Mouse (Mus musculus) heart, embryonic 12.5 days (tissue): ENCODE measurements around the gene Scg5. TPM values are rescaled to one million over a fixed set of nuclear protein-coding genes. Genes with fewer than 3 reads are reported as not detected.

Source experiments
- ATAC-seq: fragments of 200-750 bp; cut with Nextera tagmentation; 2 replicates; pipeline ENCODE4 v1.8.0; 2017; ENCODE audit warnings: moderate TSS enrichment, moderate library complexity; ENCODE audit not compliant: insufficient number of reproducible peaks, low FRiP score
- H3K27ac ChIP-seq: fragments of 300-500 bp; sonication (generic); 2 replicates; pipeline ENCODE4 v1.5.1; 2016; ENCODE audit warnings: mild to moderate bottlenecking, moderate library complexity; ENCODE audit not compliant: poor library complexity, severe bottlenecking
- H3K27me3 ChIP-seq: fragments of 300-500 bp; sonication (generic); replicated peaks from 2 replicates; pipeline ENCODE4 v1.6.1; 2016; ENCODE audit warnings: mild to moderate bottlenecking, moderate library complexity
- H3K36me3 ChIP-seq: fragments of 300-500 bp; sonication (generic); 2 replicates; pipeline ENCODE4 v1.6.1; 2016; ENCODE audit warnings: mild to moderate bottlenecking, moderate library complexity
- H3K4me1 ChIP-seq: fragments of 300-500 bp; sonication (generic); replicated peaks from 2 replicates; pipeline ENCODE4 v1.6.1; 2016; ENCODE audit warnings: mild to moderate bottlenecking
- H3K4me2 ChIP-seq: fragments of 300-500 bp; sonication (generic); 2 replicates; pipeline ENCODE4 v1.6.1; 2016; ENCODE audit warnings: mild to moderate bottlenecking, moderate library complexity
- H3K4me3 ChIP-seq: fragments of 300-500 bp; sonication (generic); 2 replicates; pipeline ENCODE4 v1.5.1; 2016; ENCODE audit warnings: mild to moderate bottlenecking
- H3K9ac ChIP-seq: fragments of 300-500 bp; sonication (generic); 2 replicates; pipeline ENCODE4 v1.6.1; 2016; ENCODE audit warnings: mild to moderate bottlenecking, moderate library complexity
- H3K9me3 ChIP-seq: fragments of 300-500 bp; sonication (generic); replicated peaks from 2 replicates; pipeline ENCODE4 v1.6.1; 2016; ENCODE audit warnings: mild to moderate bottlenecking, moderate library complexity
- WGBS: fragments of 180-500 bp; shearing (Covaris S2); methylation state at CpG from one replicate; pipeline ENCODE4 v1.1.7; 2016; 5-methylcytosine and 5-hydroxymethylcytosine counted together
- polyA plus RNA-seq: library from polyadenylated mRNA; unstranded; fragments of >200 nt; fragmentation: Nextera tagmentation; extraction: Ambion mirVana; gene quantifications from 2 replicates; pipeline ENCODE4 v1.2.1, GENCODE M21; 2016

Scg5 gene
- 0.36 and 1.1 TPM in 2 replicates for polyA plus RNA-seq

DNA sequence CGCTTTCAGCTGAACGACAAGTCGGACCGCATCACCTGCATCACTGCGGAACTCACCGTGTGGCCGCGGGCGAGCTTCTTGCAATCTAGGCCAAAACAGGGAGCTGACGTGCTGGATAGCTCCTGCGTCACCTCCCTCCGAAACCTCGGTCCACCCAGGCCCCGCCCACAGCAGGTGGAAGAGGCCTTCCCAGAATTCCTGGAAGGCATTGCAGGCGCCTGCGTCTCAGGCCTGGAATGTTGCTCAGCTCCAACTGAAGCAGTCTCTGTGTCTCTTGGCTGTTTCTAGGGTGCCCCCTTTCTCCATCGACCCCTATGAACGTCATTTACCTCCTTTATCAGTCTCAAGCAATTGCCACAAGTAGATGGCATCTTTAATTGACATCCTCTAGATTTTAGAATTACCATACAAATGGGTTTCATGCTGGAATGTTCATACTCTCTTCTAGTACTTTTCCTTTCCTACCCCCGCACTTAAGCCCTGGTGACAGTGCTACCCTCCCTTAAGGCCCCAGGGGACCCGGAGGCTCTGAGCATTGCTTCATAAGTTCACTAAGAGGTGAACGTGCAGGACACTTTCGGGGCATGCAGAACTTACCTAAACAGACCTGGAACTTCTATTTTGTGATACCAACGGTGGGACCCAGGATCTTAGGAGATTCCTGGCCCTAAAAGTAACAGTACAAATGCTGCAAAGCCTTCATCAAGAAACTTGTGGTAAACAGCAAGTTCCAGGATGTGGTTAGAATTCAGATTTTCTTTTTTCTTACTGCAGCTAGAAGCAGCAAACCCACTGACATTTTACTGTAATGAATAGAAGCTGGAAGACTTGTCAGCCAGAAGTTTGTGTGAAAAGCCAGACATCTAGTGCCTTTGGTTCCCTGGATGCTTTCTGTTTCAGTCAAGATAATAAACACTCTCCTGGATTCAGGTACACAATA lies at the start of gene Scg5:
TSS of gene Scg5 (minus strand) at position 179 of the 940 bp plus-strand sequence.
- peak; percentile 76 for ATAC-seq
- Histone ChIP-seq H3K4me2 (peak within 1 kb of the TSS; percentile 74), H3K9me3 (no peaks in the 10 kb centered on the region), H3K4me1 (peaks cover 13% of the 10 kb centered on the region; the same call in 1 of the 2 replicates), H3K27ac (no peak within 1 kb of the TSS), H3K4me3 (peak within 1 kb of the TSS; percentile 41), H3K9ac (no peak within 1 kb of the TSS), H3K36me3 (peaks cover 22% of the 10 kb centered on the region), H3K27me3 (no peaks in the 10 kb centered on the region)
- WGBS = 12% methylated on average over 23 of the region's 23 CpGs

DNA sequence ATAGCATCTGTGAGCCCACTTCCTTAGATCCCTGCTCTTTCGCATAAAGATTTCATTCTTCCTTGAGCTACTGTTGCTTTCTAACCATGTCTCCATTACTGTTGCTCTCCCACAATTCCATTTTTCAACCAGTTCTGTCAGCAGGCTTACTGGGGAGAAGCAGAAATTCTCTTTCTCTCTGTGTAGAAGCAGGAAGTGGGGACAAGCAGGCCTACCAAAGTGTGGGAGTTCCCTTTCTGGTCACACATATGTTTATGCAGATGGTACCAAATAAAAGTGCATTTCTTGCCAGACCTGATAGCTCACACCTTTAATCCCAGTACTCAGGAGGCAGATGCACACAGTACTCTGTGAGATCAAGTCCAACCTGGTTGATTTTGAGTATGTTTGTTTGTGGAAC lies 41.2 kb upstream of the Scg5 start:
- no peaks in the 10 kb centered on the region for H3K9me3 ChIP-seq
- no peaks in the 10 kb centered on the region for H3K27me3 ChIP-seq
- H3K36me3 ChIP-seq = no peaks in the 10 kb centered on the region
- no peak overlapping the region for H3K27ac ChIP-seq
- no peak overlapping the region for H3K4me3 ChIP-seq
- WGBS = 84% methylated on average over 1 of the region's 1 CpGs
- no peak overlapping the region for H3K4me2 ChIP-seq
- H3K9ac ChIP-seq = no peak overlapping the region
- H3K4me1 ChIP-seq = no peaks in the 10 kb centered on the region
- ATAC-seq = no peak

DNA sequence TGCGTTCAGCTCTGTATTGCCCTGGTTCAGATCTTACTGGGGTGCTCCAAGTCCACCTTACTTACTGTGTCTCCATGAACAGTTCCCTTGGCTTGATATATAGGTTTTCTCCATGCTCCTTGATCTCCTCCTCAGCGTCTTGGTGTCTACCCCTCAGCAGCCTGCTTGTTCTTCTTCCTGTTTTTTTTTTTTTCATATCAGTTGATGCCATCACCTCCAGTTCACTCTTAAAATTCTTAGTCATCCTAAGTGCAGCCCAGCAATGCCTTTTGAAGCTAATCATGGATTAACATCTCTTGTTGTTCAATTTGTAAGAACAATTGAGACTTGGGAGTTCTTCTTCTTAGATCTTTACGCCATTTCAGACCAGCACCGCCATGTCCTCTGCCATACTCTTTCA lies 39.5 kb upstream of the Scg5 start:
- ATAC-seq = no peak
- Histone ChIP-seq H3K4me2 (no peak overlapping the region), H3K4me1 (no peaks in the 10 kb centered on the region), H3K27me3 (no peaks in the 10 kb centered on the region), H3K9ac (no peak overlapping the region), H3K9me3 (no peaks in the 10 kb centered on the region), H3K27ac (no peak overlapping the region), H3K4me3 (no peak overlapping the region), H3K36me3 (no peaks in the 10 kb centered on the region)
- 79% methylated on average over 4 of the region's 4 CpGs for WGBS

DNA sequence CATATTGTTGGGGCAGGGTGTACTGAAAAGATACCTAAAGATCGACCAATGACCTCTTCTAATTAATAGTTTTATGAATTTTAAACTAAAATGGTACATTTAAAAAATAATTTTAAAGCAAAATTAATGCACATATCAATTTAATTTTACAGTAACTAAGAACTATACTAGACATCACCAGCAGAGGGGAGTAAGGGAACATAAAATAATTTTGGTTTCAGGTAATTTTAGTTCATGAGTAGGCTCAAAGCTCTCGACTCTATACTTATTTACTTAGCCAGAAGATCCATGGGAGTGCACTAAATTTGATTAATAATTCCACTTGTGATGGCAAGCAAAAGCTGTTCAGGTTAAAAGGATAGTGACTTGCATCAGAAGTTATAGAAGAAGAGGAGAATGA lies 37.2 kb upstream of the Scg5 start:
- H3K4me2 ChIP-seq = no peak overlapping the region
- WGBS = 28% methylated on average over 2 of the region's 2 CpGs
- ATAC-seq = no peak

DNA sequence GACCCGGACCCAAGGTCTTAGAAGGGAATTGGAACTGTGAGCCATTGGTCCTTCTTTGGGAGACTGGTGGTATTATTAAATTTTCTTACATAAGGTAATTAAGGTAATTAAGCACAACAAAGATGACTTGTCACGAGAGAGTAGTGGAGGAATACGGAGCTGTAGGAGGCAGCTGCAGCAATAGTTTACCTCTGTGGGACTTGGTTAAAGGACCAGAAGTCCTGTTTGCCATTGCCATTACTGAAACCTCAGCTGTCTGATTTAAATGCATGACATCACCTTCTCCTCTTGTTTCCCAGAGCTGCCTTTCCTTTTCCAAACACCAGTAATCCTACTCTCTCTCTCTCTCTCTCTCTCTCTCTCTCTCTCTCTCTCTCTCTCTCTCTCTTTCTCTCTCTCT lies 20.2 kb upstream of the Scg5 start:
- WGBS = 4% methylated on average over 3 of the region's 3 CpGs
- peak overlapping the region; percentile 95 for H3K4me3 ChIP-seq
- no peaks in the 10 kb centered on the region for H3K9me3 ChIP-seq
- peak overlapping the region; percentile 75 for H3K4me2 ChIP-seq
- ATAC-seq = peak; percentile 31; the same call in 1 of the 2 replicates
- H3K4me1 ChIP-seq = peaks cover 21% of the 10 kb centered on the region
- H3K27ac ChIP-seq = peak overlapping the region; percentile 40; the same call in 1 of the 2 replicates
- H3K36me3 ChIP-seq = peaks cover 14% of the 10 kb centered on the region
- H3K27me3 ChIP-seq = no peaks in the 10 kb centered on the region
- peak overlapping the region; percentile 89 for H3K9ac ChIP-seq

More for the DNA sequence above, 37.2 kb upstream of the Scg5 start:
- H3K27ac ChIP-seq = no peak overlapping the region
- no peaks in the 10 kb centered on the region for H3K27me3 ChIP-seq
- no peaks in the 10 kb centered on the region for H3K4me1 ChIP-seq
- no peaks in the 10 kb centered on the region for H3K9me3 ChIP-seq
- no peaks in the 10 kb centered on the region for H3K36me3 ChIP-seq
- no peak overlapping the region for H3K4me3 ChIP-seq
- no peak overlapping the region for H3K9ac ChIP-seq

DNA sequence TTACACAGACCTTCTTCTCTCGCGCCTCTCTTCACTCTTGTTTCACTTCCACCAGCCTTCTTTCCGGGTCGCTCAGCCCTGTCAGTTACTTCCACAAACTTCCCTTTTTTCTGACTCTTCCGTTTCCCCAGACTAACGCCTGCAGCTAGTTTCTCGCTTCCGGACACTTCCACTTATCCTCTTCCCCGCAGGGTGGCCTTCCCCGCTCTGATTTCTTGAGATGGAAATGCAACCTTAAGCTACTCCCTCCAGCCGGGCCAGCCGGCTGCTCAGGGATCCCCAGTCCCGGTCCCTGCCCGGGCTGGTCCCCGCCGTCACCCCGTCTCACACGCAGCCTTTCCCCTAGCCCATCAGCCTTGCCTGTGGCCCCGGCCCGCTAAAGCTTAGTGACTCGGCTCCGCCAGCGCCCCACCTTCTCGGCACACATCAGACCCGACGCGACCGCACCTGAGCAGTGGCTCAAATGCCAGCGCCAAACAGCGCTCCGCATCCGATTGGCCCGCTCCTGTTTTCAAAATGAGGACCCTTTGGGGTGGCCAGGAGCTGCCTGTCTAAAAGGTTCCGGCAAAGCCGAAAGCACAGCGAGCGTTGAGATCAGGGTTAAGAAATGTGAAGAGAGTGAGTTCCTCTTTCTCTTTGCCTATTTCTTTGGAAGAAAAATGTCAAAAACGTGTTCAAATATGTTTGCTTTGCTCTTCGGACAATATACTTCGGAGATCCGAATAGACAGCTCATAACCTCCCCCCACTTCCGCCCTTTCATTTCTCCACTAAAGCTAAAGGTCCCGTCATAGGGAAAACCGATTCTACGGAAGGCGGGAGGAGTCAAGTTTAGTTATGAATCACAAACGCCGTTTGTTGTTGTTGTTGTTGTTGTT lies 19.6 kb upstream of the Scg5 start, which contains the start of gene Arhgap11a:
TSS of gene Arhgap11a (minus strand) at position 417 of the 877 bp plus-strand sequence.
- peak; percentile 97 for ATAC-seq
- WGBS = under 1% methylated on average over 48 of the region's 48 CpGs
- H3K36me3 ChIP-seq = peaks cover 20% of the 10 kb centered on the region

DNA sequence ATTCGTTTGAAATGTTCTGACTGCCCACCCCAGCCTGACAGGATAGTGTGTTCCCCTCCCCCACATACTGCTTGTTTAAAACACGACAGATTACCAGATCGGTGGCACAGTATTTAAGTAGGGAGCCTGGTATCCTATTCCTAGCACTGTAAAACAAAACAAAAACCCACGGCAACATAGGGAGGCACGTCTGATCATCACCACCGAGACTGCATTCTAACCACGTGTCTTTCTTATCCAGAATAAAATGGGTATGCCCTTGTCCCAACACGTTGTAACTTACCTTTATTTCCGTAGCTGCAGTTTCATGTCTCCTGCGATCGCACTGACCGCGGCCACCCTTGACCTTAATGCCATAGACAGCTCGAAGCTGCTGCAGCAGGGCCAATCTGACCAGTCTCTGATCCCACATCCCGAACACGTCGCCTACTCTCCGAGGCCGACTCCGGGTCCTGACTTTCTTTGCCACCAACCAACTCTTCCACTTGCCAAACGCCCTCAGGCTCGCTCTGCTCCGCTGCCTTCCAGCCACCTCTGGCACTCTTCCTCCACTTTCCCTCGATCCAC lies 18.8 kb upstream of the Scg5 start:
- Histone ChIP-seq H3K9ac (peak overlapping the region; percentile 89), H3K9me3 (no peaks in the 10 kb centered on the region), H3K4me2 (peak overlapping the region; percentile 75), H3K36me3 (peaks cover 24% of the 10 kb centered on the region), H3K4me1 (peaks cover 21% of the 10 kb centered on the region), H3K4me3 (peak overlapping the region; percentile 95), H3K27me3 (no peaks in the 10 kb centered on the region), H3K27ac (peak overlapping the region; percentile 81)
- under 1% methylated on average over 24 of the region's 24 CpGs for WGBS
- ATAC-seq = 0 out of 2 replicates have a peak, but pooled peaks have one; percentile 9

More for the DNA sequence above, 19.6 kb upstream of the Scg5 start, which contains the start of gene Arhgap11a:
- H3K4me2 ChIP-seq = peak within 1 kb of the TSS; percentile 75
- peak within 1 kb of the TSS; percentile 81 for H3K27ac ChIP-seq
- peaks cover 21% of the 10 kb centered on the region for H3K4me1 ChIP-seq
- H3K9ac ChIP-seq = peak within 1 kb of the TSS; percentile 89
- H3K9me3 ChIP-seq = no peaks in the 10 kb centered on the region
- no peaks in the 10 kb centered on the region for H3K27me3 ChIP-seq
- peak within 1 kb of the TSS; percentile 95 for H3K4me3 ChIP-seq

DNA sequence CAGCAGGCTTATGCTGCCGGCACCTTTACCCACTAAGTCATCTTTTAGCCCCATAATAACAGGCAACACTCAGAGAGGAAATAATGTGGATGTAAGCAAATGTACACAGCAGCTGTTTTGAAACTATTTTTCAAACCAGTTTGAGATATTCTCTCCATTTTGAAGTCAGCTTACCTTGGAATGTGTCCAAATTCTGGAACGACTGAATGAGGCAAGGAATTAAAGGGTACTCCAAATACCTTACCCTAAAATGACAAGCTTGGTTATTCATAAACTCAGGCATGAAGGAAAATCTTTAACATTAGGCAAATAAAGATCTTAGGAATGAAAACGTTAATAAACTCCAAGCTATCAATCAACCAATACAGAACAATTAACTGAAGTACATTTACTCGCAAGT lies 16.2 kb upstream of the Scg5 start:
- no peak overlapping the region for H3K4me2 ChIP-seq

DNA sequence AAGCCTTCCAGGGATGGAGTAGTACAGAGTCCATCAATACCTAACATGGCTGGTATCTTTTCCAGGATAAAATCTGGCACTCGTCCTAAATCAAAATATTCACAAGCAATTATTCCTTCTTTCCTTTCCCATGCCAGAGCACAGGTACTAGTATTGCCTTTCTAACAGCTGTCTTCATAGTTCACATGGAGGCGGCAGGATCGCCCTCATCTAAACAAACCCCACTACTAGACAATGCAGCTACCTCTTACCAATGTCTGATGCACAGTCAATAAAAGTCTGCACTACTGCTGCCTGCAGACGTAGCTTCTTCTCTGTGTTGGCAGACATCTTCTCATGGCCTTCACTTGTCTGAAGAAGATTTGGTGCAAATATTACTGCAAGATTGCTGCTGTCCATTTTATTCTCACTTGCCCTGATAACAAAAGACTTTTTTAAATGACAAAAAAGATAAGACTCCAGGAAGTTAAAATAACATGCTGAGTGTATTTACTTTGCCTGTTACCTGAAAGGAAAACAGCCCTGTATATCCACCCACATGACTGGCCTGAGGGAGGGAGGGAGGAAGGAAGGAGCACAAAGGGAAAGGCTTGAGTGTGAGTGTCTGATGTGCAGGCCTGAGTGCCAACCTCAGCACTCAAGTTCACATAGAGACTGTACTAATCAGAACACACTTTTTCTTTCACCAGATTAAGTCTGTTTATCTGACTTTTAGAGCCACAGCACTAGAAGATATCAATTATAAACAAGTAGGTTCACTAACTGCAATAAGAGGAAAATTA lies 12.9 kb upstream of the Scg5 start:
- H3K9me3 ChIP-seq = no peaks in the 10 kb centered on the region
- 91% methylated on average over 4 of the region's 4 CpGs for WGBS

More for the DNA sequence above, 16.2 kb upstream of the Scg5 start:
- no peaks in the 10 kb centered on the region for H3K9me3 ChIP-seq
- peaks cover 21% of the 10 kb centered on the region for H3K4me1 ChIP-seq
- no peaks in the 10 kb centered on the region for H3K27me3 ChIP-seq
- 82% methylated on average over 4 of the region's 4 CpGs for WGBS
- H3K9ac ChIP-seq = no peak overlapping the region
- no peak for ATAC-seq
- H3K27ac ChIP-seq = no peak overlapping the region
- no peak overlapping the region for H3K4me3 ChIP-seq
- H3K36me3 ChIP-seq = peaks cover 42% of the 10 kb centered on the region

DNA sequence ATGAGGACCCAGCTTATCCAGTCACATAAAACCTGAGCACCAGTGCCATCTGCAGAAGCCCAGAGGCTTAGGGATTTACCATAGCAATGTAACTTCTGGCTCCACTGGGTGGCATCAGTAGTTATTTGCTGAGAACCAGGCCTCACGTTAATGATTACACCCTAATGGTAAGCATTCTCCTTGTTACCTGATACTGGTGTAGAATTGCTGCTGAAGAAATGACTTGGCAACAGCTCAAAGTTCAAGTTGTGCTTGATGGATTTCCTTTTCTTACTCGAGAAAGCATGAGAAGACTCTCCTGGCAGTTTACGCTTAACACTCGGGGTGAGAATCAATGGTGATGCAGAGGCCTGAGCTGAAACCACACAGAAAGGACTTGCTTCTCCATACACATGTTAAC lies 10.6 kb upstream of the Scg5 start:
- Histone ChIP-seq H3K36me3 (peaks cover 61% of the 10 kb centered on the region), H3K4me1 (no peaks in the 10 kb centered on the region), H3K9ac (no peak overlapping the region), H3K4me2 (no peak overlapping the region), H3K9me3 (no peaks in the 10 kb centered on the region), H3K4me3 (no peak overlapping the region), H3K27me3 (no peaks in the 10 kb centered on the region), H3K27ac (no peak overlapping the region)
- no peak for ATAC-seq
- WGBS = 82% methylated on average over 4 of the region's 4 CpGs

More for the DNA sequence above, 12.9 kb upstream of the Scg5 start:
- Histone ChIP-seq H3K27me3 (no peaks in the 10 kb centered on the region), H3K9ac (no peak overlapping the region), H3K36me3 (peaks cover 52% of the 10 kb centered on the region), H3K27ac (no peak overlapping the region), H3K4me3 (no peak overlapping the region), H3K4me1 (peaks cover 13% of the 10 kb centered on the region), H3K4me2 (no peak overlapping the region)
- no peak for ATAC-seq
